Mouse (Mus musculus) brain, embryonic 14.5 days (tissue): ENCODE results near the gene Dcst2.

Experiments used
- CTCF ChIP-seq: fragments of 200-500 bp; IDR thresholded peaks from 2 replicates; pipeline ENCODE4 v1.5.1; 2012; ENCODE audit warnings: inconsistent platforms, mild to moderate bottlenecking, moderate library complexity, borderline replicate concordance; ENCODE audit not compliant: insufficient read depth, insufficient read length; ENCODE audit errors: extremely low read depth
- POLR2A ChIP-seq: fragments of 200-500 bp; IDR thresholded peaks from 2 replicates; pipeline ENCODE4 v1.6.1; 2012; ENCODE audit warnings: mild to moderate bottlenecking, inconsistent platforms, borderline replicate concordance; ENCODE audit not compliant: poor library complexity, insufficient read depth, insufficient read length, severe bottlenecking; ENCODE audit errors: extremely low read depth

- TF ChIP-seq CTCF (no peak), POLR2A (no peak)
Observed at GRCm38 (mm10) chr3:89425141-89425525, 63.4 kb downstream of the Dcst2 start.
